Mouse (Mus musculus): ENCODE data around the gene Taok3. TPM values are rescaled to one million over a fixed set of nuclear protein-coding genes. Genes with fewer than 3 reads are reported as not detected.

The Taok3 gene
- polyA plus RNA-seq, 2 experiments: 7.4 to 14.3 TPM

DNA sequence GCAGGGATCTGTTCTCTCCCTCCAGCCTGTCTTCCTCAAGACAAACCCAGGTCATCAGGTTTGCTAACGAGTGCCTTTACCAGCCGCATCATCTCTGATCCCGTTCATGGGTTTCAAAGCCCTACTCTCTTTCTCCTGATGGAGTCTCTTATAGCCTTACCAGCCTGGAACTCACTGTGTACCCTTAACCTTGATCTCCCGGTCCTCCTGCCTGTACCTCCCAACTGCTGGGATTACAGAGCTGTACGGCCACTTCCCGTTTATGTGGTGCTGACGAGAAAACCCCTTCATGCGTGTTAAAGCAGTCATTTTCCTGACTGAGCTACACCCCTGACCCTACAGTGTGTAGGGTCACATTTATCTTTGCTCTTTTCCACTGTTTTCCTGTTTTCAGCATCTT lies 39.4 kb downstream of the Taok3 start:
- no peak for TF ChIP-seq POLR2A (IDR thresholded peaks at IDR 0.05; ENCODE audit: borderline replicate concordance, extremely low read depth, insufficient read depth, insufficient read length)
- Histone ChIP-seq H3K9ac (ENCODE audit: low read depth, low read length, severe bottlenecking) (no peak overlapping the region), H3K36me3 (ENCODE audit: control insufficient read depth, insufficient read depth, low read length) (no peaks in the 10 kb centered on the region), H3K27me3 (ENCODE audit: control insufficient read depth, insufficient read depth, low read length) (no peaks in the 10 kb centered on the region), H3K4me3 (replicated peaks; ENCODE audit: low read length) (no peak overlapping the region), H3K9me3 (ENCODE audit: control insufficient read depth, low read length) (no peaks in the 10 kb centered on the region), H3K4me1 (ENCODE audit: control insufficient read depth, insufficient read depth, low read length) (no peaks in the 10 kb centered on the region), H3K4me2 (replicated peaks; ENCODE audit: low read depth, low read length, severe bottlenecking) (no peak overlapping the region), H3K27ac (replicated peaks; ENCODE audit: low read depth, low read length) (no peak overlapping the region)
- DNase-seq (ENCODE audit: low spot score) (no peak), ATAC-seq (ENCODE audit: low FRiP score, low read depth) (no peak)
- 53% methylated on average over 8 of the region's 8 CpGs for WGBS

DNA sequence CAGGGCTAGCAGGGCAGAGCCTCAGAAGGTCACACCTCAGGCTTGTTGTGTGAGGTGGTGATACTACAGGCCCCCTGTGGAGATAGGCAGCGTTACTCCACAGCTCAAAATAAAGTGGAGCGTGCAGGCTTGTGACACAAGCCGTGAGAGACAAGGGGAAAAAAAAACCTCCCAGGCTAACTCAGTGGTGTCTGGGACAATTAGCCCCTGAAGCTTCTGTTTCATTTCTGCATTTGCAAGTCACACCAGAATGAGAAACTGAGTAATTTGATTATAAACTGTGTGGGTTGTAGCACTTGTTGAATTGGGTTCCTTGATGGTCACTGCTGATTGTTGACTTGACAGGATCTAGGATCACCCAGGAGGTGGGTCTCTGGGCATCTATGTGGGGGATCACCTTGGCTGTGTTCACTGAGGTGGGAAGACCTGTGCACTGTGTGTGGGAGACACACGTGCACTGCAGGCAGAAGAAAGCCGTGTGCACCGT lies 39.9 kb downstream of the Taok3 start:
- Histone ChIP-seq H3K4me2 (replicated peaks; ENCODE audit: low read depth, low read length, severe bottlenecking) (no peak overlapping the region), H3K9me3 (ENCODE audit: control insufficient read depth, low read length) (no peaks in the 10 kb centered on the region), H3K4me1 (ENCODE audit: control insufficient read depth, insufficient read depth, low read length) (no peaks in the 10 kb centered on the region), H3K4me3 (replicated peaks; ENCODE audit: low read length) (no peak overlapping the region), H3K9ac (ENCODE audit: low read depth, low read length, severe bottlenecking) (no peak overlapping the region), H3K27ac (replicated peaks; ENCODE audit: low read depth, low read length) (no peak overlapping the region), H3K27me3 (ENCODE audit: control insufficient read depth, insufficient read depth, low read length) (no peaks in the 10 kb centered on the region), H3K36me3 (ENCODE audit: control insufficient read depth, insufficient read depth, low read length) (no peaks in the 10 kb centered on the region)
- 46% methylated on average over 6 of the region's 6 CpGs for WGBS
- no peak for TF ChIP-seq POLR2A (IDR thresholded peaks at IDR 0.05; ENCODE audit: borderline replicate concordance, extremely low read depth, insufficient read depth, insufficient read length)
- no peak for DNase-seq (ENCODE audit: low spot score)
- no peak for ATAC-seq (ENCODE audit: low FRiP score, low read depth)

DNA sequence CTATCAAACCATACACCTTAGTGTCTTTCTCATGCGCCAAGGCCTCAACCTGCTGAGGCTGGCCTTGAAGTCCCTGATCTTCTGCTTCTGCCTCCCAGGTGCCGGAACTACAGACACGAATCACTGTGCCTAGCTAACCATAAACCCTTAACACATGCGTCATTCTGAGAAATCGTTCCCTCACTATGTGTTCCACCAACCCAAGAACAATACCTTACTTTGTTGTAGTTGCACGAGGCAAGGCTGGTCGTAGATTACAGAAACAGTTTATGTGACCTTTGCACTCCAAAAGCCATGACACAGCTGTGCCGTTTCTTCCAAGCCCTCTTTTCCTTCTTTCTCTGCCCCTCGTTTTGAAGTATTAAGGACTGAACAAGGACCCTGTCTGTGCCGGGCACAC lies 40.6 kb downstream of the Taok3 start:
- 52% methylated on average over 10 of the region's 10 CpGs for WGBS
- no peak for ATAC-seq (ENCODE audit: low FRiP score, low read depth)

DNA sequence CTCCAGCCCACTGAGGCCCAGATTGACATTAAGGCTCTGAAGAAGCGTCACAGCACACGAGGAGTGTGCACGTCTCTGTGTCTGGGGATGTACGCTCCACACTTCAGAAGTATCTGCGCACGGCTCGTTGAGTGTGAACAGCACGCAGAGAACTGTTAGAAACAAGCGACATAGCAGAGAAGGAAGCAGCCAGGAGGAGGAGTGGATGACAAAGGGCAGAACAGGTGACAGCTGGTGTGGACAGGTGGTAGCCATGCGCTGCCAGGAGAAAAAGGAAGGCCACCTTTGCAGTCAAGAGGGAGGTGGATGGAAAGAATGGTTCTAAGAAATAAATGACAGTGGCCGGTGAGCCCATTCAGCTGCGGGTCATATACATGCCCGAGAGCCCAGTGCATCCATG lies 43.9 kb downstream of the Taok3 start:
- no peak overlapping the region for H3K27ac ChIP-seq (replicated peaks; ENCODE audit: low read depth, low read length)
- H3K9me3 ChIP-seq (ENCODE audit: control insufficient read depth, low read length): no peaks in the 10 kb centered on the region
- WGBS: 93% methylated on average over 13 of the region's 13 CpGs
- H3K4me1 ChIP-seq (ENCODE audit: control insufficient read depth, insufficient read depth, low read length): no peaks in the 10 kb centered on the region
- H3K9ac ChIP-seq (ENCODE audit: low read depth, low read length, severe bottlenecking): no peak overlapping the region
- H3K4me3 ChIP-seq (replicated peaks; ENCODE audit: low read length): no peak overlapping the region
- H3K27me3 ChIP-seq (ENCODE audit: control insufficient read depth, insufficient read depth, low read length): no peaks in the 10 kb centered on the region
- no peaks in the 10 kb centered on the region for H3K36me3 ChIP-seq (ENCODE audit: control insufficient read depth, insufficient read depth, low read length)
- ATAC-seq (ENCODE audit: low FRiP score, low read depth) (no peak), DNase-seq (ENCODE audit: low spot score) (no peak)
- no peak for TF ChIP-seq POLR2A (IDR thresholded peaks at IDR 0.05; ENCODE audit: borderline replicate concordance, extremely low read depth, insufficient read depth, insufficient read length)
- H3K4me2 ChIP-seq (replicated peaks; ENCODE audit: low read depth, low read length, severe bottlenecking): no peak overlapping the region

More for the DNA sequence above, 40.6 kb downstream of the Taok3 start:
- Histone ChIP-seq H3K4me1 (ENCODE audit: control insufficient read depth, insufficient read depth, low read length) (no peaks in the 10 kb centered on the region), H3K4me2 (replicated peaks; ENCODE audit: low read depth, low read length, severe bottlenecking) (no peak overlapping the region), H3K27me3 (ENCODE audit: control insufficient read depth, insufficient read depth, low read length) (no peaks in the 10 kb centered on the region), H3K9me3 (ENCODE audit: control insufficient read depth, low read length) (no peaks in the 10 kb centered on the region), H3K36me3 (ENCODE audit: control insufficient read depth, insufficient read depth, low read length) (no peaks in the 10 kb centered on the region), H3K9ac (ENCODE audit: low read depth, low read length, severe bottlenecking) (no peak overlapping the region), H3K4me3 (replicated peaks; ENCODE audit: low read length) (no peak overlapping the region), H3K27ac (replicated peaks; ENCODE audit: low read depth, low read length) (no peak overlapping the region)
- DNase-seq (ENCODE audit: low spot score): no peak
- TF ChIP-seq POLR2A (IDR thresholded peaks at IDR 0.05; ENCODE audit: borderline replicate concordance, extremely low read depth, insufficient read depth, insufficient read length): no peak

DNA sequence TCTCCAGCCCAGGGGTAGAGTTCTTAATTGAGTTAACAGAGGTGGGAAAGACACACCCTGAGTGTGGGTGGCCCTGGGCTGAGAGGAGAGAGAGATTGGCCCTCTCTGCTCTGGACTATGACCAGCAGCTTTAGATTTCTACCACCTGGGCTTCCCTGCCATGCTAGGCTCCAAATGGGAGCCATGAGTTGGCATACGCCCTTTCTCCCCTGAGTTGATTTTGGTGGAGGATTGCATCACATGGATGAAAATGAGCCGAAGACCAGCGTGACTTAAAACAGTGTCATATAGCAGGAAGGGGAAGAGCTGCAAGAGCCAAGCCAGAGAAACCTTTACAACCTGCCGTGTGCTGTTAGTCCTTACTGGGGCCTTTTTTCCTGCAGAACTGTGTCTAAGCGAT lies 44.6 kb downstream of the Taok3 start:
- no peak overlapping the region for H3K27ac ChIP-seq (replicated peaks; ENCODE audit: low read depth, low read length)
- TF ChIP-seq POLR2A (IDR thresholded peaks at IDR 0.05; ENCODE audit: borderline replicate concordance, extremely low read depth, insufficient read depth, insufficient read length): no peak
- 87% methylated on average over 5 of the region's 5 CpGs for WGBS

DNA sequence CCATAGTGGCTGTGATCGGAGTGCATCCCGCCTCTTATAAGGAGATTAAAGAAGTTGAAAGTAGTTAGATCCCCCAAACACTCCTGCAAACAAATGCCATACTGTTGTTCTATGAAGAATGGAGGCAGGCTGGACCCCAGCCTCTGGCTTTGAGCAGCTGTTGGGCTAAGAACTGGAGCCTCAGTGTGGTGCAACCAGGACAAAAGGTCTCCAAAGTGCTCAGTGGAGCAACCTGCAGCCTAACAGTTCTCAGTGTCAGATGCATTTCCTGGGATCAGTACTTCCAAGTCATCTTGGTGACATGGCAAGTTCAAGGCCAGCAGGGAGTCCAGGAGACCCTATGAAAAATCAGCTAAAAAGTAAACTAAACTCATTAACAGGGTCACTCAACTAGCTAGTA lies 45.0 kb downstream of the Taok3 start:
- Histone ChIP-seq H3K27me3 (ENCODE audit: control insufficient read depth, insufficient read depth, low read length) (no peaks in the 10 kb centered on the region), H3K4me3 (replicated peaks; ENCODE audit: low read length) (no peak overlapping the region), H3K9ac (ENCODE audit: low read depth, low read length, severe bottlenecking) (no peak overlapping the region), H3K36me3 (ENCODE audit: control insufficient read depth, insufficient read depth, low read length) (no peaks in the 10 kb centered on the region), H3K4me2 (replicated peaks; ENCODE audit: low read depth, low read length, severe bottlenecking) (no peak overlapping the region), H3K4me1 (ENCODE audit: control insufficient read depth, insufficient read depth, low read length) (no peaks in the 10 kb centered on the region), H3K27ac (replicated peaks; ENCODE audit: low read depth, low read length) (no peak overlapping the region), H3K9me3 (ENCODE audit: control insufficient read depth, low read length) (no peaks in the 10 kb centered on the region)
- no peak for ATAC-seq (ENCODE audit: low FRiP score, low read depth)
- no peak for DNase-seq (ENCODE audit: low spot score)
- 98% methylated on average over 2 of the region's 2 CpGs for WGBS
- TF ChIP-seq POLR2A (IDR thresholded peaks at IDR 0.05; ENCODE audit: borderline replicate concordance, extremely low read depth, insufficient read depth, insufficient read length): no peak

More for the DNA sequence above, 44.6 kb downstream of the Taok3 start:
- ATAC-seq (ENCODE audit: low FRiP score, low read depth) (no peak), DNase-seq (ENCODE audit: low spot score) (no peak)
- no peak overlapping the region for H3K4me3 ChIP-seq (replicated peaks; ENCODE audit: low read length)
- H3K4me1 ChIP-seq (ENCODE audit: control insufficient read depth, insufficient read depth, low read length): no peaks in the 10 kb centered on the region
- H3K4me2 ChIP-seq (replicated peaks; ENCODE audit: low read depth, low read length, severe bottlenecking): no peak overlapping the region
- H3K27me3 ChIP-seq (ENCODE audit: control insufficient read depth, insufficient read depth, low read length): no peaks in the 10 kb centered on the region
- H3K9ac ChIP-seq (ENCODE audit: low read depth, low read length, severe bottlenecking): no peak overlapping the region
- no peaks in the 10 kb centered on the region for H3K9me3 ChIP-seq (ENCODE audit: control insufficient read depth, low read length)
- H3K36me3 ChIP-seq (ENCODE audit: control insufficient read depth, insufficient read depth, low read length): no peaks in the 10 kb centered on the region
